Mouse (Mus musculus): ENCODE measurements around the gene Mettl16. TPM values are rescaled to one million over a fixed set of nuclear protein-coding genes. Genes with fewer than 3 reads are reported as not detected.

Mettl16 gene
- polyA plus RNA-seq, 1 experiment = 18.5 TPM

DNA sequence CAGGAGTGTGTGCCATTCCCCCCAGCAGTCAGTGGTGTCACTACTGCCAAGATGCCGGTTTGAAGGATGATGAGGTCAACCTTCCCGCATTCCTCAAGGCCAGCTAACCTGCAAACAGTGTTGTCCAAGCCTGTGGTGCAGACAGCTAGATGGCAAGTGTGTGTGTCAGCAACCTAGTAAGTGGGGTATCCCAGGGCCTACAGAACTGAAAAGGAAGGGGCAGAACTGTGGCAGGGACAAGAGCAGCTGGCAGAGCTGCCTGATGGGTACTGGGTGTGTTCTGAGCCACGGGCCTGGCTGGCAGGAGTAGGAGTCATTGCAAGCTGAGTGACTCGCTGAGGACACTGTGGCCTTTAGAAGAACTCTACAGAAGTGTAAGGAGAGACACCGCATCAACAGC is 91.5 kb downstream of the Mettl16 start:
- DNase-seq (ENCODE audit: low read depth) = no peak
- TF ChIP-seq POLR2A (IDR thresholded peaks at IDR 0.05; ENCODE audit: borderline replicate concordance, extremely low read depth, insufficient read depth, insufficient read length, poor library complexity, severe bottlenecking) (no peak), CTCF (IDR thresholded peaks at IDR 0.05; ENCODE audit: borderline replicate concordance, extremely low read depth, insufficient read depth, insufficient read length) (no peak)

DNA sequence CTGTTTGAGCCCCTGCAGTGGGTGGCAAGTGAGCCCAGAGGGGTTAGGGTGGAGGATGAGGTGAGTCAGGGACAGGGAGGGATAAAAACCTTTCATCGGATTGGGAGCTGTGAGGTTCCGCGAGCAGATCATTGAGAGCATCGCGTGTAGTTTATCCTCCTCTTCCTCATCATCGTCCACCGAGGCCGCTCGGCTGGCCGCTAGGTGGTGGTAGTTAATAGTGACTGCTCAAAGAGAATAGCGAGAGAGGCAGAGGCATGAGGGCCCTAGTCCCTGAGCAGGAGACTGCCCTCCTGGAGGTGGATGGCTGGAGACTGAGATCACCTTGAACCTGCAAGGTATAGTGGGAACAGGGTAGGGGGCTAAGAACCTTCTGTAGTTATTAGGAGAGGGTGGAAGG is 92.8 kb downstream of the Mettl16 start:
- DNase-seq (ENCODE audit: low read depth) = peak; percentile 40

GRCm38 (mm10) chr11:74864421-74864820 is 93.8 kb downstream of the Mettl16 start:
- TF ChIP-seq CTCF (IDR thresholded peaks at IDR 0.05; ENCODE audit: borderline replicate concordance, extremely low read depth, insufficient read depth, insufficient read length) = no peak
- TF ChIP-seq POLR2A (IDR thresholded peaks at IDR 0.05; ENCODE audit: borderline replicate concordance, extremely low read depth, insufficient read depth, insufficient read length, poor library complexity, severe bottlenecking) = no peak
- no peak for DNase-seq (ENCODE audit: low read depth)

More for the DNA sequence above, 92.8 kb downstream of the Mettl16 start:
- TF ChIP-seq CTCF (IDR thresholded peaks at IDR 0.05; ENCODE audit: borderline replicate concordance, extremely low read depth, insufficient read depth, insufficient read length) = peak; percentile 66
- TF ChIP-seq POLR2A (IDR thresholded peaks at IDR 0.05; ENCODE audit: borderline replicate concordance, extremely low read depth, insufficient read depth, insufficient read length, poor library complexity, severe bottlenecking) = no peak

DNA sequence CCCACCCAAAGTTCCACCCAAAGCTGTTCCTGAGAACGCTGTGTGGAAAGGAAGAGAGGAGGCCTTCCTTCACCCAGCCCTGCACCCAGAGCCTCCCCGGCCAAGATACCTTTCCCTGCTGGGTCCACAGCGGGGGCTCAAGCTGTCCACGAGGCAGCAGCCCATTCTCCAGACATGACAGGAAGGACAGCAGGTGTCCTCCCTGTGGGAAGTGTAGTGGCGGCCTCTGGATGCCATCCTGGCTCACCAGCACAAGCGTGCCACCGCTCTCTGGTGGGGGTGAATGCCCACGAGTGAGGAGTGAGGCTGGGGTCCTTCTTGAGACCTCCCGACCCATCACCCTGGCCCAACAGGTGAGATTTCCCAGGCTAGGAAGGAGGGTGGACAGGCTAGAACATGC is 94.6 kb downstream of the Mettl16 start:
- TF ChIP-seq CTCF (IDR thresholded peaks at IDR 0.05; ENCODE audit: borderline replicate concordance, extremely low read depth, insufficient read depth, insufficient read length) (no peak), POLR2A (IDR thresholded peaks at IDR 0.05; ENCODE audit: borderline replicate concordance, extremely low read depth, insufficient read depth, insufficient read length, poor library complexity, severe bottlenecking) (no peak)
- no peak for DNase-seq (ENCODE audit: low read depth)

GRCm38 (mm10) chr11:74866640-74867039 is 96.0 kb downstream of the Mettl16 start:
- no peak for TF ChIP-seq CTCF (IDR thresholded peaks at IDR 0.05; ENCODE audit: borderline replicate concordance, extremely low read depth, insufficient read depth, insufficient read length)
- no peak for TF ChIP-seq POLR2A (IDR thresholded peaks at IDR 0.05; ENCODE audit: borderline replicate concordance, extremely low read depth, insufficient read depth, insufficient read length, poor library complexity, severe bottlenecking)
- peak; percentile 56 for DNase-seq (ENCODE audit: low read depth)

DNA sequence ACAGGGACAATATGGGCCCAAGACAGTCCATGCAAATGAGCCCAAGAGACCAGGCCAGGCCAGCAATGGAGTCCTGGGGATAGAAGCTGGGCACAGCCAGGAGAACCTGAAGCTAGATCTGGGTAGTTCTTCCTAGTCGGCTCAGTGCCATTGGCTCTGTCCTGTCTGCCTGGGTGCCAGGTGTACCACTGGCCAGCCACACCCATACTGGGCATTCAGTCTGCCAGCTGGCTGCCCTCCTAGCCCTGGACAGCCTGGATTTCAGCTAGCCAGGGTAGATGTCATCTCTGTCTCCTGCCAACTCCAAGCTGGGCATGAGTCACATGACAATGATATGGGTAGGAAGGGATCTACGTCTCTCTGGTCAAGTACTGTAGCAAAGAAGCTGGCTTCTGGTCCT is 96.6 kb downstream of the Mettl16 start:
- TF ChIP-seq POLR2A (IDR thresholded peaks at IDR 0.05; ENCODE audit: borderline replicate concordance, extremely low read depth, insufficient read depth, insufficient read length, poor library complexity, severe bottlenecking) (no peak), CTCF (IDR thresholded peaks at IDR 0.05; ENCODE audit: borderline replicate concordance, extremely low read depth, insufficient read depth, insufficient read length) (no peak)
- no peak for DNase-seq (ENCODE audit: low read depth)

- TF ChIP-seq CTCF (IDR thresholded peaks at IDR 0.05; ENCODE audit: borderline replicate concordance, extremely low read depth, insufficient read depth, insufficient read length) (no peak), POLR2A (IDR thresholded peaks at IDR 0.05; ENCODE audit: borderline replicate concordance, extremely low read depth, insufficient read depth, insufficient read length, poor library complexity, severe bottlenecking) (no peak)
- no peak for DNase-seq (ENCODE audit: low read depth)
Measured at GRCm38 (mm10) chr11:74868046-74868760, 97.6 kb downstream of the Mettl16 start.

- DNase-seq (ENCODE audit: low read depth) = peak; percentile 50
- TF ChIP-seq POLR2A (IDR thresholded peaks at IDR 0.05; ENCODE audit: borderline replicate concordance, extremely low read depth, insufficient read depth, insufficient read length, poor library complexity, severe bottlenecking) (no peak), CTCF (IDR thresholded peaks at IDR 0.05; ENCODE audit: borderline replicate concordance, extremely low read depth, insufficient read depth, insufficient read length) (no peak)
Measured at GRCm38 (mm10) chr11:74869603-74870002, 99.0 kb downstream of the Mettl16 start.

DNA sequence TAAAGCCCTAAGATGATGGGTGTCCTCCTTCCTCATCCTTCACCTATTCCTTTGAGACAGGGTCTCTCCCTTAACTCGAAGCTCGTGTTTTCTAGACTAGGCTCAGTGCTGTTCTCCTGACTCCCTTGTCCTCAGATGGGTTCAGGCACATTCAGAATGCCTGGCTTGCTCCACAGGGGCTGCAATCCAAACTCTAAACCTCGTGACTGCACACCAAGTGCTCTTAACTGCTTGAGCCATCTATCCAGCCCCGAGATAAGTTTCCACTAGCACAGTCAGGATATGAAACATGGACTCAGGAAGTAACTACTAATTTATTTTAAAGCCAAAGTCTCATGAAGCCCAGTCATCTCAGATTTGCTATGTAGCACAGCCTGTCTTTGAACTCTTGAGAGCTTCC is 99.9 kb downstream of the Mettl16 start:
- TF ChIP-seq CTCF (IDR thresholded peaks at IDR 0.05; ENCODE audit: borderline replicate concordance, extremely low read depth, insufficient read depth, insufficient read length) = no peak
- no peak for TF ChIP-seq POLR2A (IDR thresholded peaks at IDR 0.05; ENCODE audit: borderline replicate concordance, extremely low read depth, insufficient read depth, insufficient read length, poor library complexity, severe bottlenecking)
- no peak for DNase-seq (ENCODE audit: low read depth)

DNA sequence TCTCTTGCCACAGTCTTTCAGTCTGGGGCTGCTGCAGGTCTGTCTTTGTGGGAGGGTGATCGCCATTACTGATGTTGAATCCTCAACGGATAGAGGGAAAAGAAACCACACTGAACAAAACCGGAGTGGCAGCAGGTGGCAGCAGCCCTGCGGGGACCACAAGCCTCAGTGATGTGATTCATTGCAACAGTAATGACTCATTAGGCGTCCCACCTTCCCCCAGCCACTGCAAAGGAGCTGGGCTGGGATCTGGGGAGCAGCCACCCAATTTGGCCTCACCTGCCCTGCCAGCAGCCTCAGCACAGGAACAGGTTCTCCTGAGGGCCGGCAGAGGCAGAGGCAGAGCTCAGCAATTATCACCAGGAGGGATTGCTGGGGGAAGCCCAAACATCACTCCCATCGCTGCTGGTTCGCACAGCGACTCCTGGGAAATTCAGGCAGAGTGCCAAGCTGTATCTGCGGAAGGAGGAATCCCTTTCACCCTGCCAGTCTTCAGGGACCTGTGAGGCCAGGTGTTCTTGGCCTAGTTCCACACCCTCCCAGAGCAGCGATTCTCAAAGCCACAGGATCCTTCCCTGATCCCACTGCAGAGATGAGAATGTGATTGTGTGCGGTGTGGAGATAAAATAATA is 100.5 kb downstream of the Mettl16 start:
- TF ChIP-seq POLR2A (IDR thresholded peaks at IDR 0.05; ENCODE audit: borderline replicate concordance, extremely low read depth, insufficient read depth, insufficient read length, poor library complexity, severe bottlenecking) (no peak), CTCF (IDR thresholded peaks at IDR 0.05; ENCODE audit: borderline replicate concordance, extremely low read depth, insufficient read depth, insufficient read length) (no peak)
- peak; percentile 74 for DNase-seq (ENCODE audit: low read depth)

DNA sequence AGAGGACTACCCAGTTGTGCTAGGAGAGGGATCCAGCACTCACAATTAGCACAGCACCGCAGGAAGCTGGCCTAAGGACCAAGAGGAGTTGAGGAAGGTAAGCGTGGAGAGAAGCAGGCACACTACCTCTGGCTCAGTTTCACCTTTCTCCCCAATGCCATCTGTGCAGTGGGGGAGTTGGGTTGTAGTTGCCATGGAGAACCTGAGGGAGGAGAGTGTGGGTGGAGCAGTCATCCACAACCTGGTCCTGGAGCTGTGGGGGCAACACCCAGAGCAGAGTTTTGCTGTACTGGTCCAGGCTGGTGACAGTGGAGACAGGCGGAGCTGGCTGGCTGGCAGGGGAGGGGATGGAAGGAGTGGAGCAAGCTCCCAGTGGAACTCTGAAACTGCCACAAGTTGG is 104.0 kb downstream of the Mettl16 start:
- TF ChIP-seq CTCF (IDR thresholded peaks at IDR 0.05; ENCODE audit: borderline replicate concordance, extremely low read depth, insufficient read depth, insufficient read length) (no peak), POLR2A (IDR thresholded peaks at IDR 0.05; ENCODE audit: borderline replicate concordance, extremely low read depth, insufficient read depth, insufficient read length, poor library complexity, severe bottlenecking) (no peak)
- no peak for DNase-seq (ENCODE audit: low read depth)

- DNase-seq (ENCODE audit: low read depth) = peak; percentile 94
- TF ChIP-seq POLR2A (IDR thresholded peaks at IDR 0.05; ENCODE audit: borderline replicate concordance, extremely low read depth, insufficient read depth, insufficient read length, poor library complexity, severe bottlenecking) (no peak), CTCF (IDR thresholded peaks at IDR 0.05; ENCODE audit: borderline replicate concordance, extremely low read depth, insufficient read depth, insufficient read length) (no peak)
Measured at GRCm38 (mm10) chr11:74876801-74877200, 106.2 kb downstream of the Mettl16 start.

Other genes with a start within 250 kb of the Mettl16 start
- gene Rap1gap2, start 159.9 kb upstream of the Mettl16 start, polyA plus RNA-seq (2012; rRNA removed) = 16.5 and 21.4 TPM in 2 replicates
- 6.6 and 7.5 TPM in 2 replicates for gene Ccdc92b, start 151.2 kb upstream of the Mettl16 start, polyA plus RNA-seq (2012; rRNA removed)
- 27.1 and 34.1 TPM in 2 replicates for gene Cluh, start 121.3 kb upstream of the Mettl16 start, polyA plus RNA-seq (2012; rRNA removed)
- 103 and 130 TPM in 2 replicates for gene Pafah1b1, start 46.2 kb upstream of the Mettl16 start, polyA plus RNA-seq (2012; rRNA removed)
- gene Mnt, start 60.1 kb downstream of the Mettl16 start, polyA plus RNA-seq (2012; rRNA removed) = 21.5 and 33.4 TPM in 2 replicates
- gene Sgsm2, start 126.2 kb downstream of the Mettl16 start, polyA plus RNA-seq (2012; rRNA removed) = 52.4 and 63.2 TPM in 2 replicates
- gene Tsr1, start 127.2 kb downstream of the Mettl16 start, polyA plus RNA-seq (2012; rRNA removed) = 20.5 and 25.0 TPM in 2 replicates
- 35.0 and 39.3 TPM in 2 replicates for gene Smg6, start 155.0 kb downstream of the Mettl16 start, polyA plus RNA-seq (2012; rRNA removed)
- gene Srr, start 155.1 kb downstream of the Mettl16 start, polyA plus RNA-seq (2012; rRNA removed) = 23.3 and 33.0 TPM in 2 replicates

All from brain, embryonic 14.5 days (tissue).